Mouse (Mus musculus) forebrain, embryonic 16.5 days (tissue): ENCODE data around the gene Serpinh1. TPM values are rescaled to one million over a fixed set of nuclear protein-coding genes. Genes with fewer than 3 reads are reported as not detected.

ENCODE experiments used
- ATAC-seq: fragments of 200-750 bp; cut with Nextera tagmentation; 2 replicates; pipeline ENCODE4 v1.8.0; 2017; ENCODE audit warnings: mild to moderate bottlenecking, moderate library complexity
- H3K27ac ChIP-seq: fragments of 300-500 bp; sonication (generic); 2 replicates; pipeline ENCODE4 v1.5.1; 2014; ENCODE audit warnings: low read length, control low read depth
- H3K27me3 ChIP-seq: fragments of 300-500 bp; sonication (generic); replicated peaks from 2 replicates; pipeline ENCODE4 v1.6.1; 2014; ENCODE audit warnings: low read length; ENCODE audit not compliant: control insufficient read depth, insufficient read depth
- H3K36me3 ChIP-seq: fragments of 300-500 bp; sonication (generic); 2 replicates; pipeline ENCODE4 v1.6.1; 2014; ENCODE audit not compliant: control insufficient read depth, insufficient read depth
- H3K4me1 ChIP-seq: fragments of 300-500 bp; sonication (generic); replicated peaks from 2 replicates; pipeline ENCODE4 v1.6.1; 2014; ENCODE audit warnings: low read length; ENCODE audit not compliant: control insufficient read depth, insufficient read depth
- H3K4me2 ChIP-seq: fragments of 300-500 bp; sonication (generic); 2 replicates; pipeline ENCODE4 v1.6.1; 2014; ENCODE audit warnings: mild to moderate bottlenecking, low read length, control low read depth
- H3K4me3 ChIP-seq: fragments of 300-500 bp; sonication (generic); replicated peaks from 2 replicates; pipeline ENCODE4 v1.5.1; 2014; ENCODE audit warnings: mild to moderate bottlenecking, low read length, control low read depth
- H3K9ac ChIP-seq: fragments of 300-500 bp; sonication (generic); replicated peaks from 2 replicates; pipeline ENCODE4 v1.6.1; 2014; ENCODE audit warnings: low read depth, low read length, control low read depth
- H3K9me3 ChIP-seq: fragments of 300-500 bp; sonication (generic); 2 replicates; pipeline ENCODE4 v1.6.1; 2016; ENCODE audit warnings: low read length; ENCODE audit not compliant: control insufficient read depth
- WGBS: fragments of 180-500 bp; shearing (Covaris S2); extraction: QIAGEN DNeasy Blood & Tissue Kit; methylation state at CpG from one replicate; pipeline ENCODE4 v1.1.7; 2014; 5-methylcytosine and 5-hydroxymethylcytosine counted together
- polyA plus RNA-seq: library from polyadenylated mRNA; unstranded; fragments of >200 nt; fragmentation: Nextera tagmentation; extraction: Ambion mirVana; gene quantifications from 2 replicates; pipeline ENCODE4 v1.2.1, GENCODE M21; 2015

Serpinh1 gene
- polyA plus RNA-seq, 1 experiment from 2014 or later: 201 TPM

DNA sequence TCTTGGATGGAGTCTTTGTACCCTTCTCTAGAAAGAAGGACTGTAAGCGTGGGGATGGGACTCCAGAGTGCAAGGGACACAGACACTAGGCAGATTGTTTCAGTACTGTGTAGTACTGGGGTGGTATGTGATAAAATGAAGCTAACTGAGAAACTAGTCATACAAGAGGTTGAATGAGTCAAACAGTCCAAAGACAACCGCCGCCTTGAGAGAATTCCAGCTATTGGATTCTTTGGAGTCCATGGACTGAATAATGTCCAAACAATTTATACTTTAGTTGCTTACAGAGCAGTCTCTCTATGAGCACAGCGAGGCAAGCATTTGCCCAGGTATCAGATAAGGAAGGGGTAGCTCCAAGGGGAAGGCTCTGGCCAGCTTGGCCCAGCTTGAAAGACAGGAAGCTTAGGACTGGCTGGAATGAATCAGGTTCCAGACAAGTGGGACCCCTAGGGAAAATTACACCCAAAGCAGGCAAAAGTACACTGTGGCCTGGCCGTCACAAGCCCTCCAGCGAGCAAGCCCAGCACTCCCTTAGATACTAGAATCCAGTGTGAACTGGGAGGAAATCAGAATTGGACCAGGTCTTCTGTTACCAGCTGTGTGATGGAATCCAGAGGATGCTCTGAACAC lies 30.2 kb downstream of the Serpinh1 start:
- Histone ChIP-seq H3K4me1 (no peaks in the 10 kb centered on the region; the same call in 1 of the 2 replicates), H3K36me3 (peaks cover 2% of the 10 kb centered on the region; the same call in 1 of the 2 replicates), H3K4me2 (no peak overlapping the region), H3K27ac (no peak overlapping the region), H3K9me3 (no peaks in the 10 kb centered on the region), H3K4me3 (no peak overlapping the region), H3K27me3 (no peaks in the 10 kb centered on the region), H3K9ac (no peak overlapping the region)
- WGBS: 91% methylated on average over 6 of the region's 6 CpGs
- no peak for ATAC-seq

GRCm38 (mm10) chr7:99320524-99320923 lies 32.5 kb downstream of the Serpinh1 start:
- Histone ChIP-seq H3K27ac (no peak overlapping the region), H3K36me3 (peaks cover 4% of the 10 kb centered on the region), H3K9ac (no peak overlapping the region), H3K4me2 (no peak overlapping the region), H3K9me3 (no peaks in the 10 kb centered on the region), H3K4me3 (no peak overlapping the region), H3K27me3 (no peaks in the 10 kb centered on the region), H3K4me1 (no peaks in the 10 kb centered on the region)
- no peak; the same call in 1 of the 2 replicates for ATAC-seq
- WGBS: 47% methylated on average over 14 of the region's 14 CpGs

DNA sequence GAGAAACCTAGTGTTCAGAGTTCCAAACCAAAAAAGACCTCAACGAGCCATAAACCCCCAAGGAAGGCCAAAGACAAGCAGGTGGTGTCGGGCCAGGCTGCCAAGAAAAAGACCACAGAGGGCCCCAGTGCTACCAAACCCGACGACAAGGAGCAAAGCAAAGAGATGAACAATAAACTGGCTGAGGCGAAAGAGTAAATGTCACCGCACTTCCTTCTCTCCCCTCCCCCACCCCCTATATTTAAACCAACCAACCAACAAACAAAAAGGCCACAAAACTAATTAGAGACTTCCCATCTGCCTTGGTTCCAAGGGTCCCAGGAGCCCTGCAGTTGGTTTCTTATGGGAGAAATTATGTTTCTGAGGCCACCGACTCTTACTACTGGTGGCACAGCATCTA lies 35.6 kb downstream of the Serpinh1 start:
- 62% methylated on average over 7 of the region's 7 CpGs for WGBS
- peaks cover 4% of the 10 kb centered on the region for H3K36me3 ChIP-seq
- peaks cover 13% of the 10 kb centered on the region for H3K4me1 ChIP-seq

GRCm38 (mm10) chr7:99316207-99316606 lies 36.8 kb downstream of the Serpinh1 start:
- Histone ChIP-seq H3K9me3 (no peaks in the 10 kb centered on the region), H3K27me3 (no peaks in the 10 kb centered on the region), H3K36me3 (peaks cover 2% of the 10 kb centered on the region; the same call in 1 of the 2 replicates), H3K4me2 (no peak overlapping the region), H3K27ac (no peak overlapping the region), H3K4me3 (no peak overlapping the region), H3K9ac (no peak overlapping the region), H3K4me1 (peaks cover 25% of the 10 kb centered on the region)
- WGBS: 80% methylated on average over 7 of the region's 7 CpGs
- ATAC-seq: no peak

More for the DNA sequence above, 35.6 kb downstream of the Serpinh1 start:
- Histone ChIP-seq H3K27ac (no peak overlapping the region), H3K9me3 (no peaks in the 10 kb centered on the region), H3K4me2 (no peak overlapping the region), H3K9ac (no peak overlapping the region), H3K4me3 (no peak overlapping the region), H3K27me3 (no peaks in the 10 kb centered on the region)
- no peak for ATAC-seq

GRCm38 (mm10) chr7:99314565-99314964 lies 38.5 kb downstream of the Serpinh1 start:
- peaks cover 2% of the 10 kb centered on the region; the same call in 1 of the 2 replicates for H3K36me3 ChIP-seq
- no peak for ATAC-seq
- H3K4me3 ChIP-seq: no peak overlapping the region
- peaks cover 25% of the 10 kb centered on the region for H3K4me1 ChIP-seq
- no peaks in the 10 kb centered on the region for H3K9me3 ChIP-seq
- no peak overlapping the region for H3K9ac ChIP-seq
- H3K27me3 ChIP-seq: no peaks in the 10 kb centered on the region
- no peak overlapping the region for H3K4me2 ChIP-seq
- 95% methylated on average over 4 of the region's 4 CpGs for WGBS
- no peak overlapping the region for H3K27ac ChIP-seq

DNA sequence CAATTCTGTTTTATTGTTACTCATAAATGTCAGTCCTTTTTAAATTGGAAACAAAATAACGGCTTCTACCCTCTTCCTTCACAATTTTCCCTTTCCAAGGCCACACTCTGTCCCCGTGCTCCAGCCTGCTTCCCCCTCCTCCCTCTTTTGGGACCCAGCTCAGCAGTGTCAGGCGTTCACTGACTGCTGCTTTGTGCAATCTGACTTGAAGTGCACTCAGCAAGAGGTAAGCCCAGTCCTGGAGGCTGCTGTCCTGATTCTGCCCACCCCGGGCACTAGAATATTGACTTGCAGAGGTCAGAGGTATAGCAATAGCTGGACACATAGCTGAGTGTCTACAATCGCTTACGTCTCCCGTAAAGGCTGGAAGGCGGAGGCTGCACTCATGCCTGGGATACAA lies 39.8 kb downstream of the Serpinh1 start:
- Histone ChIP-seq H3K36me3 (peaks cover 2% of the 10 kb centered on the region; the same call in 1 of the 2 replicates), H3K4me1 (peaks cover 25% of the 10 kb centered on the region), H3K27ac (peak overlapping the region; percentile 87), H3K9ac (no peak overlapping the region), H3K9me3 (no peaks in the 10 kb centered on the region), H3K4me3 (no peak overlapping the region), H3K4me2 (peak overlapping the region; percentile 28), H3K27me3 (no peaks in the 10 kb centered on the region)
- 0 out of 2 replicates have a peak, but pooled peaks have one; percentile 39 for ATAC-seq
- 64% methylated on average over 8 of the region's 8 CpGs for WGBS

- peak overlapping the region; percentile 7; the same call in 1 of the 2 replicates for H3K9ac ChIP-seq
- ATAC-seq: peak; percentile 80
- peak overlapping the region; percentile 87 for H3K27ac ChIP-seq
- H3K27me3 ChIP-seq: no peaks in the 10 kb centered on the region
- peaks cover 2% of the 10 kb centered on the region; the same call in 1 of the 2 replicates for H3K36me3 ChIP-seq
- H3K4me2 ChIP-seq: peak overlapping the region; percentile 28
- 13% methylated on average over 8 of the region's 8 CpGs for WGBS
- H3K4me1 ChIP-seq: peaks cover 25% of the 10 kb centered on the region
- H3K4me3 ChIP-seq: no peak overlapping the region
- no peaks in the 10 kb centered on the region for H3K9me3 ChIP-seq
Observed at GRCm38 (mm10) chr7:99312671-99313143, 40.3 kb downstream of the Serpinh1 start.

DNA sequence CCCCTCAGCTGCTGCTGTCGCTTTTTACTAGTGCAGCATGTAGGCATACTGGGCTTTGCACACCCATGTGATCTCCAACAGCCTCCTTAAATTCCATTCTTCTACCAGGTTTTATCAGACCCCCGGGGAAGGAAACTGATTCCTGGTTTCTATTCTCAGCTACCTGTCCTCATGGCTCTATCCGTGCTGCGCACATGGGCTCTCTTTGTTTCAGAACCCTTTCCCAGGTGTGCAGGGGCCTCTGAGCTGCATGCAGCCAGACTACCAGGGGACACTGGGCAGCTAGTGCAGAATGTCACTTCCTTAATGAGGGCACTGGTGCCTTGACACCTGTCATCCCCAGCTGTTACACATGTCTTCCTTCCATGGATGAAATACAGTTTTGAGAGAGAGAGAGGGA lies 41.0 kb downstream of the Serpinh1 start:
- 62% methylated on average over 4 of the region's 4 CpGs for WGBS
- no peaks in the 10 kb centered on the region for H3K9me3 ChIP-seq
- H3K27me3 ChIP-seq: no peaks in the 10 kb centered on the region
- H3K36me3 ChIP-seq: no peaks in the 10 kb centered on the region
- H3K4me2 ChIP-seq: no peak overlapping the region
- H3K9ac ChIP-seq: peak overlapping the region; percentile 38
- peaks cover 25% of the 10 kb centered on the region for H3K4me1 ChIP-seq
- H3K27ac ChIP-seq: peak overlapping the region; percentile 87
- no peak overlapping the region for H3K4me3 ChIP-seq
- ATAC-seq: peak; percentile 35

GRCm38 (mm10) chr7:99311433-99311832 lies 41.6 kb downstream of the Serpinh1 start:
- no peak overlapping the region for H3K4me2 ChIP-seq
- H3K27me3 ChIP-seq: no peaks in the 10 kb centered on the region
- no peak overlapping the region for H3K4me3 ChIP-seq
- no peak for ATAC-seq
- WGBS: 46% methylated on average over 7 of the region's 7 CpGs
- peaks cover 25% of the 10 kb centered on the region for H3K4me1 ChIP-seq
- no peaks in the 10 kb centered on the region for H3K36me3 ChIP-seq
- H3K27ac ChIP-seq: peak overlapping the region; percentile 87; the same call in 1 of the 2 replicates
- no peaks in the 10 kb centered on the region for H3K9me3 ChIP-seq
- no peak overlapping the region for H3K9ac ChIP-seq
